Mouse (Mus musculus) midbrain, postnatal 0 days (tissue): ENCODE results near the gene Magi2. TPM values are rescaled to one million over a fixed set of nuclear protein-coding genes. Genes with fewer than 3 reads are reported as not detected.
A peak's percentile ranks its signal among the peaks of the same experiment; 100 is the strongest.

ENCODE experiments used
- ATAC-seq: fragments of 200-750 bp; cut with Nextera tagmentation; 2 replicates; pipeline ENCODE4 v1.8.0; 2017; ENCODE audit warnings: moderate number of reproducible peaks, mild to moderate bottlenecking, moderate TSS enrichment, moderate library complexity; ENCODE audit not compliant: low FRiP score
- DNase-seq: peaks from one replicate; pipeline ENCODE4 v3.0.0-alpha.2; 2015; ENCODE audit warnings: low spot score
- H3K27ac ChIP-seq: fragments of 300-500 bp; sonication (generic); 2 replicates; pipeline ENCODE4 v1.5.1; 2014; ENCODE audit warnings: low read depth, mild to moderate bottlenecking, low read length, mixed read lengths
- H3K27me3 ChIP-seq: fragments of 300-500 bp; sonication (generic); 2 replicates; pipeline ENCODE4 v1.6.1; 2014; ENCODE audit warnings: low read length, control low read depth, mixed read lengths; ENCODE audit not compliant: insufficient read depth
- H3K36me3 ChIP-seq: fragments of 300-500 bp; sonication (generic); 2 replicates; pipeline ENCODE4 v1.6.1; 2014; ENCODE audit warnings: low read length, control low read depth, mixed read lengths; ENCODE audit not compliant: insufficient read depth
- H3K4me1 ChIP-seq: fragments of 300-500 bp; sonication (generic); 2 replicates; pipeline ENCODE4 v1.6.1; 2014; ENCODE audit warnings: mild to moderate bottlenecking, control low read depth, antibody characterized with exemption, low read length, mixed read lengths; ENCODE audit not compliant: insufficient read depth
- H3K4me2 ChIP-seq: fragments of 300-500 bp; sonication (generic); 2 replicates; pipeline ENCODE4 v1.6.1; 2014; ENCODE audit warnings: low read depth, mild to moderate bottlenecking, low read length, mixed read lengths; ENCODE audit not compliant: poor library complexity, severe bottlenecking
- H3K4me3 ChIP-seq: fragments of 300-500 bp; sonication (generic); 2 replicates; pipeline ENCODE4 v1.5.1; 2014; ENCODE audit warnings: low read depth, mild to moderate bottlenecking, low read length, moderate library complexity
- H3K9ac ChIP-seq: fragments of 300-500 bp; sonication (generic); replicated peaks from 2 replicates; pipeline ENCODE4 v1.6.1; 2014; ENCODE audit warnings: mild to moderate bottlenecking, low read length, moderate library complexity, mixed read lengths; ENCODE audit not compliant: poor library complexity, severe bottlenecking
- H3K9me3 ChIP-seq: fragments of 300-500 bp; sonication (generic); 2 replicates; pipeline ENCODE4 v1.6.1; 2016; ENCODE audit warnings: low read length, control low read depth
- CTCF ChIP-seq: IDR thresholded peaks from 2 replicates; pipeline ENCODE4 v1.5.1; 2016; ENCODE audit warnings: antibody characterized with exemption, mild to moderate bottlenecking
- WGBS: fragments of 180-500 bp; shearing (Covaris S2); extraction: QIAGEN DNeasy Blood & Tissue Kit; methylation state at CpG from one replicate; pipeline ENCODE4 v1.1.7; 2014; 5-methylcytosine and 5-hydroxymethylcytosine counted together
- polyA plus RNA-seq: library from polyadenylated mRNA; unstranded; fragments of >200 nt; fragmentation: Nextera tagmentation; extraction: Ambion mirVana; gene quantifications from 2 replicates; pipeline ENCODE4 v1.2.1, GENCODE M21; 2015
- total RNA-seq: library from RNA; depleted of rRNA; stranded (reverse); fragments of >200 nt; gene quantifications from 2 replicates; pipeline ENCODE4 v1.2.3, GENCODE M21; 2014

The Magi2 gene
- total and polyA plus RNA-seq, 2 experiments from 2014 or later, result 20.0 to 59.3 TPM

- Histone ChIP-seq H3K36me3 (no peaks in the 10 kb centered on the region), H3K27me3 (no peaks in the 10 kb centered on the region), H3K27ac (no peak overlapping the region), H3K4me3 (no peak overlapping the region), H3K9ac (no peak overlapping the region), H3K9me3 (no peaks in the 10 kb centered on the region), H3K4me2 (no peak overlapping the region), H3K4me1 (no peaks in the 10 kb centered on the region)
- ATAC-seq, result no peak
- 62% methylated on average over 2 of the region's 2 CpGs for WGBS
- no peak for DNase-seq
- TF ChIP-seq CTCF, result no peak
Observed at GRCm38 (mm10) chr5:20325290-20325689, 1098.5 kb downstream of the Magi2 start.

GRCm38 (mm10) chr5:20328901-20329300 lies 1102.1 kb downstream of the Magi2 start:
- ATAC-seq (no peak), DNase-seq (peak; percentile 19)
- no peaks in the 10 kb centered on the region for H3K9me3 ChIP-seq
- no peaks in the 10 kb centered on the region for H3K4me1 ChIP-seq
- H3K4me3 ChIP-seq, result no peak overlapping the region
- 44% methylated on average over 1 of the region's 1 CpGs for WGBS
- H3K4me2 ChIP-seq, result no peak overlapping the region
- TF ChIP-seq CTCF, result no peak
- no peaks in the 10 kb centered on the region for H3K36me3 ChIP-seq
- no peak overlapping the region for H3K27ac ChIP-seq
- H3K9ac ChIP-seq, result no peak overlapping the region
- H3K27me3 ChIP-seq, result no peaks in the 10 kb centered on the region

- DNase-seq (no peak), ATAC-seq (no peak)
- no peak for TF ChIP-seq CTCF
- no peak overlapping the region for H3K4me3 ChIP-seq
- WGBS, result 69% methylated on average over 3 of the region's 3 CpGs
- no peak overlapping the region for H3K4me2 ChIP-seq
- H3K36me3 ChIP-seq, result no peaks in the 10 kb centered on the region
- H3K9ac ChIP-seq, result no peak overlapping the region
- no peaks in the 10 kb centered on the region for H3K4me1 ChIP-seq
- no peaks in the 10 kb centered on the region for H3K27me3 ChIP-seq
- H3K9me3 ChIP-seq, result no peaks in the 10 kb centered on the region
- H3K27ac ChIP-seq, result no peak overlapping the region
Observed at GRCm38 (mm10) chr5:20330025-20330424, 1103.2 kb downstream of the Magi2 start.

- Histone ChIP-seq H3K4me1 (no peaks in the 10 kb centered on the region), H3K4me2 (no peak overlapping the region), H3K27ac (no peak overlapping the region), H3K27me3 (no peaks in the 10 kb centered on the region), H3K36me3 (no peaks in the 10 kb centered on the region), H3K9ac (no peak overlapping the region), H3K9me3 (no peaks in the 10 kb centered on the region), H3K4me3 (no peak overlapping the region)
- DNase-seq, result no peak
- no peak for ATAC-seq
- WGBS, result 87% methylated on average over 4 of the region's 4 CpGs
- TF ChIP-seq CTCF, result no peak
Observed at GRCm38 (mm10) chr5:20332574-20332973, 1105.7 kb downstream of the Magi2 start.

GRCm38 (mm10) chr5:20334549-20334948 lies 1107.7 kb downstream of the Magi2 start:
- no peak overlapping the region for H3K4me2 ChIP-seq
- H3K36me3 ChIP-seq, result no peaks in the 10 kb centered on the region
- H3K4me3 ChIP-seq, result no peak overlapping the region
- no peak overlapping the region for H3K9ac ChIP-seq
- no peak for DNase-seq
- TF ChIP-seq CTCF, result no peak
- no peaks in the 10 kb centered on the region for H3K27me3 ChIP-seq
- no peaks in the 10 kb centered on the region for H3K4me1 ChIP-seq
- no peak overlapping the region for H3K27ac ChIP-seq
- no peak for ATAC-seq
- H3K9me3 ChIP-seq, result no peaks in the 10 kb centered on the region

- Histone ChIP-seq H3K27ac (no peak overlapping the region), H3K36me3 (no peaks in the 10 kb centered on the region), H3K4me3 (no peak overlapping the region), H3K27me3 (no peaks in the 10 kb centered on the region), H3K9ac (no peak overlapping the region), H3K9me3 (no peaks in the 10 kb centered on the region), H3K4me2 (no peak overlapping the region), H3K4me1 (no peaks in the 10 kb centered on the region)
- TF ChIP-seq CTCF, result no peak
- 93% methylated on average over 8 of the region's 8 CpGs for WGBS
- ATAC-seq (no peak), DNase-seq (no peak)
Observed at GRCm38 (mm10) chr5:20352941-20353340, 1126.1 kb downstream of the Magi2 start.
